28 mouse cellular contexts compared by ENCODE assay signal in the genomic region with DNA sequence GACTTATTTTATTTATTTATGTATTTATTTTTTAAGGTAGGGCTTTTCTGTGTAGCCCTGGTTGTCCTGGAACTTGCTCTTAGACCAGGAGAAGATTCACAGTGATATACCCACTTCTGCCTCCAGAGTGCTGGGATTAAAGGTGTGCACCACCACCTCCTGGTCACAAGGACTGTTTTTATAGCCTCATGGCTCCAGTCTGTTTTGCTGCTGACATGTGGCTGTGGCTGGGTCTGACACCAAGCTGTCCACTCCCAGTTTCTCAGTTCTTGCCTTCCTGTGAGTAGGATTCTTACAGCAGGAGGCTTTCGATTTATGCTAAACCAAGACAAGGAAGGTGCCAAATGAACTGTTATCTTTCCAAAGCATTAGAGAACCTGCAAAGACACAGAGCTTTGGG. TPM values are rescaled to one million over a fixed set of nuclear protein-coding genes. Genes with fewer than 3 reads are reported as not detected.
"Had no signal": no experiment of that assay in that cellular context is flagged by ENCODE, and none has a peak within 500 bp of the region (broad histone marks: within the 10 kb centered on the region; RNA-seq: fewer than 3 reads in every experiment).

No protein-coding gene starts in this region.

- H3K27me3 ChIP-seq: heart, embryonic 13.5 days; heart, embryonic 15.5 days; hindbrain, embryonic 13.5 days; hindbrain, embryonic 15.5 days; kidney, embryonic 15.5 days; limb, embryonic 12.5 days had no signal

- H3K4me1 ChIP-seq: heart, embryonic 13.5 days; heart, embryonic 15.5 days; hindbrain, embryonic 13.5 days; hindbrain, embryonic 15.5 days; kidney, embryonic 15.5 days had no signal

- H3K9ac ChIP-seq: forebrain, postnatal 0 days; heart, embryonic 13.5 days; heart, embryonic 15.5 days; hindbrain, embryonic 13.5 days; hindbrain, embryonic 15.5 days; kidney, embryonic 15.5 days; limb, embryonic 12.5 days had no signal

- H3K4me2 ChIP-seq: heart, embryonic 11.5 days; heart, embryonic 13.5 days; heart, embryonic 15.5 days; hindbrain, embryonic 13.5 days; hindbrain, embryonic 15.5 days; kidney, embryonic 15.5 days; limb, embryonic 12.5 days; liver, embryonic 11.5 days had no signal

- H3K9me3 ChIP-seq: heart, embryonic 13.5 days; heart, embryonic 15.5 days; hindbrain, embryonic 13.5 days; hindbrain, embryonic 15.5 days; kidney, embryonic 15.5 days; limb, embryonic 12.5 days had no signal

- H3K27ac ChIP-seq: heart, embryonic 13.5 days; heart, embryonic 15.5 days; hindbrain, embryonic 13.5 days; hindbrain, embryonic 15.5 days; hindbrain, postnatal 0 days; kidney, embryonic 15.5 days; kidney, postnatal 0 days; limb, embryonic 12.5 days had no signal

- ATAC-seq: forebrain, postnatal 0 days; hindbrain, postnatal 0 days; intestine, embryonic 16.5 days had no signal

- H3K4me3 ChIP-seq: heart, embryonic 13.5 days; heart, embryonic 15.5 days; hindbrain, embryonic 13.5 days; hindbrain, embryonic 15.5 days; kidney, embryonic 15.5 days; limb, embryonic 12.5 days had no signal

- DNase-seq: forebrain, postnatal 0 days; gastrocnemius, postnatal 14 days; gastrocnemius, postnatal 36 days; heart, adult 18-20 months; heart, postnatal 36 days; kidney, adult 11 months; kidney, adult 2 months; kidney, adult 9 months; kidney, postnatal 14 days; kidney, postnatal 36 days; layer of hippocampus, adult 9-11 months; layer of hippocampus, postnatal 36 days; left cerebral cortex, postnatal 4 days; liver had no signal

- H3K36me3 ChIP-seq: heart, embryonic 13.5 days; heart, embryonic 15.5 days; hindbrain, embryonic 13.5 days; hindbrain, embryonic 15.5 days; kidney, embryonic 15.5 days; limb, embryonic 12.5 days had no signal

RNA-seq across cellular contexts. Expression of a gene that starts 16.5 kb away (rescaled TPM):
- total RNA-seq: gastrocnemius, adult 18-20 months; gastrocnemius, adult 8-10 months; gastrocnemius, postnatal 36 days; hematopoietic stem cell, adult 5-6 weeks had no signal
